Mouse (Mus musculus): Measurements from ENCODE around the gene Snupn.
"Not testable (repeated sequence)": the region's sequence is repeated elsewhere in the genome, so short reads cannot be mapped to it uniquely, and the experiment has no call there.

The Snupn gene

GRCm38 (mm10) chr9:56930556-56930955 lies 20.1 kb upstream of the Snupn start:
- DNase-seq = no peak

- DNase-seq = no peak
Observed at GRCm38 (mm10) chr9:56936861-56937222, 13.8 kb upstream of the Snupn start.

- DNase-seq = peak; percentile 73 to 81
Observed at GRCm38 (mm10) chr9:56937223-56938160, 13.2 kb upstream of the Snupn start, which contains the start of gene Imp3. Gene Imp3, plus strand, starts transcription at chr9:56937475.

GRCm38 (mm10) chr9:56938374-56938773 lies 12.3 kb upstream of the Snupn start:
- no peak for DNase-seq

- DNase-seq = peak in 1 of 2 experiments; percentile 51
Observed at GRCm38 (mm10) chr9:56947481-56947880, 3.2 kb upstream of the Snupn start.

- DNase-seq = not testable (repeated sequence)
Observed at GRCm38 (mm10) chr9:56948699-56949098, 2.0 kb upstream of the Snupn start.

GRCm38 (mm10) chr9:56949767-56950166 lies 911 bp upstream of the Snupn start:
- no peak for DNase-seq

- DNase-seq = no peak
Observed at GRCm38 (mm10) chr9:56953562-56953961, 2.9 kb downstream of the Snupn start.

- no peak for DNase-seq
Observed at GRCm38 (mm10) chr9:56956966-56957675, 6.4 kb downstream of the Snupn start.

GRCm38 (mm10) chr9:56958689-56959088 lies 8.0 kb downstream of the Snupn start:
- DNase-seq = no peak

- no peak for DNase-seq
Observed at GRCm38 (mm10) chr9:56961591-56961990, 10.9 kb downstream of the Snupn start.

- DNase-seq = no peak
Observed at GRCm38 (mm10) chr9:56970158-56970557, 19.5 kb downstream of the Snupn start.

GRCm38 (mm10) chr9:56973960-56974524 lies 23.4 kb downstream of the Snupn start:
- DNase-seq = no peak

GRCm38 (mm10) chr9:56975199-56975598 lies 24.5 kb downstream of the Snupn start:
- no peak for DNase-seq

- DNase-seq = no peak
Observed at GRCm38 (mm10) chr9:56980186-56980585, 29.5 kb downstream of the Snupn start.

- no peak for DNase-seq
Observed at GRCm38 (mm10) chr9:56981502-56981901, 30.8 kb downstream of the Snupn start.

GRCm38 (mm10) chr9:56994286-56995197 lies 43.9 kb downstream of the Snupn start, which contains the start of gene Ptpn9:
Gene Ptpn9, plus strand, starts transcription at chr9:56994923.
- peak; percentile 77 to 86 for DNase-seq

- peak; percentile 41 to 64 for DNase-seq
Observed at GRCm38 (mm10) chr9:56995198-56996027, 44.7 kb downstream of the Snupn start.

- peak in 1 of 2 experiments; percentile 5 for DNase-seq
Observed at GRCm38 (mm10) chr9:56996028-56996346, 45.3 kb downstream of the Snupn start.

- not testable (repeated sequence) for DNase-seq
Observed at GRCm38 (mm10) chr9:56997206-56997605, 46.5 kb downstream of the Snupn start.

GRCm38 (mm10) chr9:57003011-57003410 lies 52.3 kb downstream of the Snupn start:
- no peak for DNase-seq

All from spleen, adult 18-20 months (tissue).